ENCODE assay signal across 14 mouse cellular contexts in the genomic region with DNA sequence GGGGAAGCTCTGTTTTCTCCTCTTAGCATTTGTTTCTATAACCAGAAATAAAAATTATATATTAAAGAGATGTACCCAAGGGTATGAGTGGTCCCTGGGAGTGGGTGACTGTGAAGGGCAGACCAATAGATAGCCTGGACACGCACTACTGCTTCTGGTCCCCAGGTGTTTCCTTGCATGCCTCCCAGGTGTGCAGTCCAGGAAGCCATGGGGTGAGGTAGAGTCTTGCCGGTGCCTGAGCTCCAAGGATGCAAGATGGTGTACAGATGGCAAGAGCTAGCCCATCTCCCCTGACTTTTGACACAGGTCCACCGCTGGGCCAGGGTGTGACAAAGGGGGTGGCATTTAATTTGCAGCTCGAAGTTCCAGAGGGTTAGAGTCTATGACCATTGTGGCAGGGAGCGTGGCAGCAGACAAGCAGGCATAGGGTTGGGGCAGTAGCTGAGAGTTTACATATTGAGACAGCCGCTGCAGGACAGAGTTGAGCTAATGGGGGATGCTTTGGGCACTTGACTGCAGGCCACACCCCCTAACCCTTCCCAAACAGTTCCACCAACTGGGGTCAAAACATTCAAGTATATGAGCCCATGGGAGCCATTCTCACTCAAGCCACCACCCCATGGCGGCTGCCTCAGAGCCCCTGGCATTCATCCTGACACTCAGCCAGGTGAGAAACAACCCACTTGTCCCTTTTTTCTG.
"Had no signal": no experiment of that assay in that cellular context is flagged by ENCODE, and none has a peak within 500 bp of the region (broad histone marks: within the 10 kb centered on the region; RNA-seq: fewer than 3 reads in every experiment).

No protein-coding gene starts in this region.

- H3K9me3 ChIP-seq: lung, embryonic 15.5 days; midbrain, embryonic 13.5 days; midbrain, embryonic 15.5 days; neural tube, embryonic 12.5 days; stomach, embryonic 15.5 days had no signal

- H3K4me3 ChIP-seq: midbrain, embryonic 13.5 days; midbrain, embryonic 15.5 days; neural tube, embryonic 12.5 days; stomach, embryonic 15.5 days had no signal

- H3K27me3 ChIP-seq: lung, embryonic 15.5 days; megakaryocyte, embryonic 14.5 days; midbrain, embryonic 13.5 days; midbrain, embryonic 15.5 days; neural tube, embryonic 12.5 days; stomach, embryonic 15.5 days had no signal

- DNase-seq: liver, postnatal 0 days; lung, adult 2 months; lung, postnatal 14 days; lung, postnatal 36 days; right cerebral cortex, postnatal 14 days; thymus, adult 18-20 months; thymus, postnatal 14 days; thymus, postnatal 36 days had no signal

- H3K27ac ChIP-seq: neural tube, embryonic 12.5 days had no signal
